Mouse (Mus musculus): ENCODE results near the gene Nav1. TPM values are rescaled to one million over a fixed set of nuclear protein-coding genes. Genes with fewer than 3 reads are reported as not detected.

The Nav1 gene
- total RNA-seq, 2 experiments from 2014 or later, result 25.9 to 34.5 TPM

- intact Hi-C loops (cut with DNase I), result no loop called here
- DNase-seq, result no peak
Measured at GRCm38 (mm10) chr1:135619932-135620391, 12.9 kb upstream of the Nav1 start.

GRCm38 (mm10) chr1:135619130-135619529, 12.0 kb upstream of the Nav1 start:
- intact Hi-C loops (cut with DNase I), result no loop called here
- DNase-seq, result no peak

- no peak for DNase-seq
- intact Hi-C loops (cut with DNase I), result no loop called here
Measured at GRCm38 (mm10) chr1:135617344-135617743, 10.2 kb upstream of the Nav1 start.

DNA sequence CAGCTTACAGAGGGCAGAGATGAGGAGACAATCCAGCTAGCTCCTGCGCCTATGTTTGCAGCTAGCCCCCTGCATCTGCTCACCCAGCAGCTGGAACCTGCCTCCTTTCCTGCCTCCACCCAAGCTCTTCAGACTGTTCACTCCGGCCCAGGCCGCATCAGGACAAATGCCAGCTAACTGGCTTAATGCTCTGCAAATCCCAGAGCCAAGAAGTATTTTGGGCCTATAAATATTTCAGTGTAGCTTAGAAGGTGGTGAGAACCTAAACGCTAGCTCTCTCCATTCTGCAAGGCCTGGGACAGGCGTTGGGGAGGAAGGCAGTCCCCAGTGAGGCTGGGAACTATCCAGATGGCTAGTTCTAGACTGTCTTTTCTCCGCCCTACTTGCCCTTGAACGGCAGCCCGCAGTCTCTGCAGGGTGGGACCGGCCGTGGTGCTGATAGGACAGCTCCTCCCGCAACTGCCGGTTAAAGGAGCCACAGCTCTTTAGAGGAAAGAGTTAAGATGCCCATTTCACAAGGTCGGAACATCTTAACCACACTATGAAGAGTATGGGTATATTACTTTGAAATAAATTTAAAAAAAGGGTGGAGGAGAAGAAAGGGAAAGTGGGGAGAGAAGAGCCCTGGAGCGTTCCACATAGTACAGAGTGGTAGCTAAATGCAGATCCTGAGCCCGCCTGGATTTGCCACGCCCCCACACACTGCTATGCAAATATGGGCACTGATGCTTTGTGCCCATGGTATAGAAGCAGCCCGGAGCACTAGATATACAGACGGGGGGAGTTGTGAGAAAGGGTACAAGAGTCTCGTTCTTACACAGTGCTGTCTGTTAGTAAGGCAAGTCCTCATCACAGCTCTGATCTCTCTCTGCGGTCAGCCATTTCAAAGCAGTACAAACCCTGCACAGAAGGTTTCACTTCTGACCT, 8.9 kb upstream of the Nav1 start:
- intact Hi-C loops (cut with DNase I), result no loop called here

GRCm38 (mm10) chr1:135609621-135610020, 2.5 kb upstream of the Nav1 start:
- intact Hi-C loops (cut with DNase I), result no loop called here
- no peak for DNase-seq

More for the DNA sequence above, 8.9 kb upstream of the Nav1 start:
- peak; percentile 82 to 87 for DNase-seq

GRCm38 (mm10) chr1:135606355-135607015, 610 bp downstream of the Nav1 start:
- DNase-seq, result no peak
- intact Hi-C loops (cut with DNase I), result no loop called here

DNA sequence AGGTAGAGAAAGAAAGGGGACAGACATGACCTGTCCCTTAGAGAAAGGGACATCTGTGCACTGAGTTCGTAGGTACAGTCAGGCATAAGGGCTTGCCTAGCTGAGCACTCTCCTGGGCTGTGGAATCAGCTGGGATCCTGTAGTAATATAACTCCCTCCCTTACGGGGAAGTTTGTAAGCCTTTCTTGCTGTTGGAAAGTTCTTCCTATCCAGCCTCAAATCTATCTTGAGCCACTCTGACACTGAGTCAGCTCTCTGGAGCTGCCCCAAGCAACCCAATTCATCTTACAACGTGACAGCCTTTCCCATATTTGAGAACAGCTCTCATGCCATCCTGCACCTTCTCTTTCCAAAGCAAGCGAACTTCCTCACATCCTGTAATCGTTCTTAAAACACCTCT, 1.6 kb downstream of the Nav1 start:
- intact Hi-C loops (cut with DNase I), result no loop called here
- DNase-seq, result no peak

DNA sequence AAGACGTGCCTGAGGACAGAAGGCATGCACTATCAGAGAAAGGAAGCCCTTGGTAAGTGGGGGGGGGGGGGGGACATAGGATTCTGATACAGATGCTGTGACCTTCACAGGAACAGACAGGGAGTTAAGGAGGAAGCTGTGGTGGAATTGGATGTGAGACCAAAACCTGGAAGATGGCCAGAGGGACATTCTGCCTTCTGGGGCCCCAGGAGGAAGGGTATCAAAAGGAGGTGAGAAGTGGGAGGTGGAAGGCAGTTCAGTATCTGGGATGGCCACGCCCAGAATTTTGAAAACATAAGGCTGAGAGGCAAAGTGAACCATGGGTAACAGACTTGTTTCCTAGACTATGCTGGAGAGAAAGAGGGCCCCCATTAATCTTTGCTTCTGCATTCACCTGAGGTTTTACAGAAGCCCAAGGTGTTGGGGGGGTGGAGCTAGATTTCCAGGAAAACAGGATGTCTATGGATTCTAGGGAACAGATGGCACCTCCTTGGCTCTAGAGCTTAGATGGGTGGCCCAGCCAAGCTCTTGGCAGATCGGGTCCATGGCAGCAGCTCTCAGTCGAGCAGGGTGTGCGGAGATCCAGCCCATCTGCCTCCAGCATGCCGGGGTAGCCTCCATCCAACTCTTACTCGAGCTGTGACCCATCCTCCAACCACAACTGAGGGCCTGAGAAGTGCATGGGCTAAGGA, 2.6 kb downstream of the Nav1 start:
- DNase-seq, result no peak
- intact Hi-C loops (cut with DNase I), result no loop called here

- intact Hi-C loops (cut with DNase I), result no loop called here
- no peak for DNase-seq
Measured at GRCm38 (mm10) chr1:135603121-135603870, 3.8 kb downstream of the Nav1 start.

DNA sequence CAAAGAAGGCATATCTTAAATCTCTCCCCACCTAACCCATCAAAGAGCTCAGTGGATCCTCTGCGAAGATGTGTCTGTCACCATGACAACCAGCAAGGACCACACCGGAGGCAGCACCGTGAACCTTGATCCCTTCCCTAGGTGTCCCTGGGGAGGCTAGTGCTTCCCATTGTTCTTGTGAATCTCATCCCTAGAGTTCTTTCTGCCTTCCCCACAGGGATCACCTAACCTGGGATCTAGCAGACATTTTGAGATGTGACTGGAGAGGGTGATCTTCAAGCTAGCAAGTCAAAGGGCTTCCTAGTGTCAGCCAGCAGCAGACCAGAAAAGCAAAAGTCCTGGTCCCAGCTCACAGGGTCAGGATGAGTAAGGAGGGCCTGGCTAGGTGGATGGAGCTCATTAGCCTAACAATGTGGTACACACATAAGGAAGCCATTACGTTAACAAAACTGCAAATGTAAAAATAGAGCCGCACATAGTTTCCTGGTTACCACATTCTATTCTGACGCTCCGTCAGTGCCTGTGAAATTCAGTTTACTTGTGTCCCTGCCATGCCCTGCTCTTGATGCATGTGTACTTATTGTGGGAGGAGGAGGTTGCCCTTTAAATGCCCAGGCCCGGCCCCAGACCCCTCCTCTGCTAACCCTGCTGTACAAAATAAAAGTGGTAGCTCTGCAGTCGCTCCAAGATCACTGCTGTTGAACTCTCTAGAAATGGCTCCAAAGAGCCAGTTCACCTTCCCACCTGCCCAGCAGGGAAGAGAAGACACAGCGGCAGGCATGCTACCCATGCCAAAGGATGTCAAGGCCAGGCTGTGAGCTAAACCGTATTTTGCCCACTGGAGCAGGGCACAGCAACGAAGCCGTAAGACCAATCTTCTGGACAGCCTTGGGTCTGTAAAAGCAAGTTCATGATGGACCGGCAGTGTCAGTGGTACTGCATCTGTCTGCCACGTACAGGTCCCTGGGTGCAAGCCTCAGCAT, 6.8 kb downstream of the Nav1 start:
- no peak for DNase-seq
- intact Hi-C loops (cut with DNase I), result no loop called here

- DNase-seq, result no peak
- intact Hi-C loops (cut with DNase I), result no loop called here
Measured at GRCm38 (mm10) chr1:135598251-135598879, 8.7 kb downstream of the Nav1 start.

- intact Hi-C loops (cut with DNase I), result loop anchor here (5.0 kb wide), 1 partner anchor 38 kb away; no protein-coding TSS in a partner anchor
- DNase-seq, result no peak
Measured at GRCm38 (mm10) chr1:135594279-135594903, 12.7 kb downstream of the Nav1 start.

DNA sequence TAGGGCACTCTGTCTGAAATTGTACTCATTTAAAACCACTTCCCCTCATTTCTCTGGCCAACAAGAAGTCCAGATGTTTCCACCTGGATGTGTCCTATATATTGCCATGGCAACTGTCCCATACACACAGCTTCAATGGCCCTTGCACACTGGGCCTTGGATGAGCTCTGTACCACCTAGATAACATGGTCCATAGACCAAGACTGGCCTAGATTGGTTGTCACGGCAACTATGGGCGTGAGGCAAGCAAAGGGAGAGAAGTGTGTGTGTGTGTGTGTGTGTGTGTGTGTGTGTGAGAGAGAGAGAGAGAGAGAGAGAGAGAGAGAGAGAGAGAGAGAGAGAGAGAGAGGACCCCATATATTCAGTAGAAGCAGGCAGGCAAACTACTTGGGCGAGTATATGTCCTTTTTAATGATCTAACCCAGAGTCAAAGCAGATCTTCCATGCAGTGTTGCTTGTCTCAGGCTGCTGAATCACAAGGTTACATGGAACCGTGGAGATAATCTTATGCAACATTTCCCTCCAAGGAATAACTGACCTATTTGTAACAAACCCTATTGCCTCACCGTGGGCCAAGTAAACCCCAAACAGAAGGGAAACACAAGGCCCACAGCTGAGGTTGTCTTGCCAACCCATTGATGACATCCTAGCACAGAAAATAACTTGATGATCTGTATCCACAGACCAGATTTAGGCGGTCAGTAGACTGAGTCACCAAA, 13.4 kb downstream of the Nav1 start:
- DNase-seq, result no peak
- intact Hi-C loops (cut with DNase I), result loop anchor here (5.0 kb wide), 1 partner anchor 39 kb away; no protein-coding TSS in a partner anchor

DNA sequence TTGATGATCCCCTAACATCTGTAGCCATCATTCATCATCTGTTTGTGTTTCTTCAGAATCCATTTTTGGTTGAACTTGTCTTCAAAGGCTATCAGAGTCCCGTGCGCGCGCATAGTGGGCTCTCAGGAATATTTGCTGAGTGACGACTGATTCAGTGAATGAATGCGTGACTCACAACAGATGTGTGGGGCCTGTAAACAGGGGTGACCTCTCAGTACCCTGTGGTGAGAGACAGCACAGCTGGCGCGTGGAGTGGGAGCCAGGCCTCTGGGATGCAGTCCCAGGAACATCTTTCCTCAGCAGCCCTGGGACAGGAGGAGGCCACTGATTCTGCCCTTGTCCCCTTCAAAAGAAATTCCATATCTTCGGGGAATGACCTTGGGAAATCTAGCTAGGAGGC, 16.3 kb downstream of the Nav1 start:
- DNase-seq, result peak; percentile 71 to 76
- intact Hi-C loops (cut with DNase I), result loop anchor here (5.0 kb wide), 1 partner anchor 42 kb away; no protein-coding TSS in a partner anchor

GRCm38 (mm10) chr1:135588973-135589372, 18.1 kb downstream of the Nav1 start:
- no peak for DNase-seq
- intact Hi-C loops (cut with DNase I), result no loop called here

DNA sequence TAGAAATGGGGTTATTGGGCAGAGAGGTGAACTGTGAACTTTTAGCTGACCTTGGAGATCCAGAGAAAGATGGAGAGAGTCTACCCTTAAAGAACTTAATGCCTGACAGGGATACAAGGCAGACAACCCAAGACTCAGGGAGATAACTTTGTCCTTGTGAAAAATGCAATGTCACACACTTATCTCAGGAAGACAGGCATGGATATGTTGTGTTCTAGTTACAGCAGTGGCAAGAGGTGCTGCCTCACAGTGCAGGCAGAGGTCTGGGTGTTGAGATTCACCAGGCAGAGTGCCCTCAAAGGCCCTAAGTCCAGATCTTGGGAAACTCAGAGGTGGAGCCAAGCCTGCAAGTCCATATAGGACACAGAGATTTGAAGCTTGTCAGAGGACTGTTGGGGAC, 20.2 kb downstream of the Nav1 start:
- intact Hi-C loops (cut with DNase I), result no loop called here
- no peak for DNase-seq

DNA sequence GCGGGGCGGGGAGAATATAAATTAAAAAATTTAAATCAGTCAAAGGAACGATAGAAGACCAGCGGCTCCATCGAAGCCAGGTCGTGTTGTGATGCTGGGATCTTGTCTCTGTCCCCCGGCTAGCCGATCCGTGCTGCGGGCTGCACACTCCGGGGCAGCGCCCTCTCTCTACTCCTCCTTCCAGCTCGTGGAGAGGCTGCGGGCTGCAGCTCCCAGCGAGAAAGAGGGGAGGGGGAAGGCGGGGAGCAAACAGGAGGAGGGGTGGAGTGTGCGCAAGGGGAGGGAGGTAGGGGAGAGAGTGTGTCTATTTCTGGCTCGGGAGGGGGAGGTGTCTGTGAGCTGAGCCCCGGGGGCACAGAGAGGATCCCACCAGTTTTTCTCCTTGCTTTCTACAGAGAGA, 21.5 kb downstream of the Nav1 start:
- peak; percentile 51 to 56 for DNase-seq
- intact Hi-C loops (cut with DNase I), result no loop called here

All from heart, postnatal 14 days (tissue).